Mouse (Mus musculus) layer of hippocampus, adult 2 months (tissue): ENCODE measurements around the gene Nepn. TPM values are rescaled to one million over a fixed set of nuclear protein-coding genes. Genes with fewer than 3 reads are reported as not detected.
A peak's percentile ranks its signal among the peaks of the same experiment; 100 is the strongest.

Experiments used
- DNase-seq, 2 experiments: peaks; one replicate each; pipeline ENCODE4 v3.0.0; 2022; ENCODE audit warnings: low spot score in 2 of 2
- H3K27ac ChIP-seq: fragments of 200-600 bp; 2 replicates; pipeline ENCODE4 v1.8.1; 2022
- H3K4me3 ChIP-seq: fragments of 200-600 bp; 2 replicates; pipeline ENCODE4 v1.8.1; 2022; ENCODE audit warnings: mild to moderate bottlenecking
- CTCF ChIP-seq: fragments of 200-600 bp; conservative IDR thresholded peaks from 2 replicates; pipeline ENCODE4 v1.8.1; 2022; ENCODE audit warnings: antibody characterized with exemption, mild to moderate bottlenecking, moderate library complexity
- total RNA-seq, 2 experiments: library from RNA; stranded (reverse); gene quantifications; 2 replicates each; pipeline ENCODE4 v1.2.3; 2021

Gene Nepn
- total RNA-seq, 2 experiments from 2014 or later, result not detected

DNA sequence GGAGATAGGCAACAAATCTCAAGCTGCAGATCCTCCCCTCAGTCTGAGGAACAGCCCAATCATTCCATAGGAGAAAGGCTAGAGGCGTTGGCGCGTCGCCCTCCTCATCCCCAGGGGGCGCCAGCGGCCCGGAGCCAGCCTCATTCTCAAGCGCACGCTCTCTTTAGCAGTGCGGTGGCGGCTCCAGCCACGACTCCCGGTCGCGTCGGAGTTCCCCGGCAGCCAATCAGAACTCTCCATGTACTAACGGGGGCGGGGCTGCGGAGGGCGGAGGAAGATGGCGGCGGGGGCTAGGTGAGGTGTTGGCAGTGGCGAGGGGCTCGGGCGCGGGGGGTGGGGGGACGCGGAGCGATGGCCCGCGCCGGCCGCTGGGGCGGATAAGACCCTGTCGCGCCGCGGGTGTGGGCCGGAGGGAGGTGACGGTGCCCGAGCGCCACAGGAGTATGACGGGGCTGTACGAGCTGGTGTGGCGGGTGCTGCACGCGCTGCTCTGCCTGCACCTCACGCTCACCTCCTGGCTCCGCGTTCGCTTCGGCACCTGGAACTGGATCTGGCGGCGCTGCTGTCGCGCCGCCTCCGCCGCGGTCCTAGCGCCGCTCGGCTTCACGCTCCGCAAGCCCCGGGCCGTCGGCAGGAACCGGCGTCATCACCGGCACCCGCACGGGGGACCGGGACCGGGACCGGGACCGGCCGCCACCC, 28.7 kb downstream of the Nepn start, which contains the start of gene Nus1:
TSS of gene Nus1 (plus strand) at position 249 of the 699 bp plus-strand sequence.
- DNase-seq, result peak; percentile 96 to 98
- peak; percentile 89 for TF ChIP-seq CTCF
- Histone ChIP-seq H3K27ac (peak within 1 kb of the TSS; percentile 99), H3K4me3 (peak within 1 kb of the TSS; percentile 83)

- Histone ChIP-seq H3K27ac (peak overlapping the region; percentile 99), H3K4me3 (peak overlapping the region; percentile 83)
- DNase-seq, result peak in 1 of 2 experiments; percentile 18
- TF ChIP-seq CTCF, result no peak
These were observed 29.5 kb downstream of the Nepn start for GRCm38 (mm10) chr10:52417998-52418860.

- TF ChIP-seq CTCF, result no peak
- no peak for DNase-seq
- Histone ChIP-seq H3K27ac (peak overlapping the region; percentile 99; the same call in 1 of the 2 replicates), H3K4me3 (peak overlapping the region; percentile 83)
These were observed 30.2 kb downstream of the Nepn start for GRCm38 (mm10) chr10:52418931-52419330.

- Histone ChIP-seq H3K4me3 (peak overlapping the region; percentile 83), H3K27ac (peak overlapping the region; percentile 99; the same call in 1 of the 2 replicates)
- no peak for DNase-seq
- TF ChIP-seq CTCF, result no peak
These were observed 30.6 kb downstream of the Nepn start for GRCm38 (mm10) chr10:52419402-52419801.

DNA sequence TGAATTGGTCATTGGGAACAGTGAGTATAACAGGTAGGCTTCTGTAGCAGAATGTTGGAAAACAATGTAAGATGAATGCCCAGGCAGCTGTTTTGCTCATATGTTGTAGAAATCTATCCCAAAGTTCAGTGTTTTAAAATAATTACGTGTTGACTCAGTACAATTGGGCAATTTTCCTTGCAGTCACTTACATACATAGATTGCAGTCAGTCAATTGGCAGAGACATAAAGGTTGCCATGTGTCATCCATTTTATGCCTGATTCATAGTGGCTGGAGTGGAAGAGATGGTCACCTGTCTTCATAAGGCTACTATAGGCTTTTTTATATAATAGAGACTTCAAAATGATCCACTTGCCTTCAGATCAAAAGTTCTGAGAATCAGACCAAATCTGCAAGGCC, 31.8 kb downstream of the Nepn start:
- Histone ChIP-seq H3K27ac (no peak overlapping the region), H3K4me3 (no peak overlapping the region)
- no peak for DNase-seq
- no peak for TF ChIP-seq CTCF

DNA sequence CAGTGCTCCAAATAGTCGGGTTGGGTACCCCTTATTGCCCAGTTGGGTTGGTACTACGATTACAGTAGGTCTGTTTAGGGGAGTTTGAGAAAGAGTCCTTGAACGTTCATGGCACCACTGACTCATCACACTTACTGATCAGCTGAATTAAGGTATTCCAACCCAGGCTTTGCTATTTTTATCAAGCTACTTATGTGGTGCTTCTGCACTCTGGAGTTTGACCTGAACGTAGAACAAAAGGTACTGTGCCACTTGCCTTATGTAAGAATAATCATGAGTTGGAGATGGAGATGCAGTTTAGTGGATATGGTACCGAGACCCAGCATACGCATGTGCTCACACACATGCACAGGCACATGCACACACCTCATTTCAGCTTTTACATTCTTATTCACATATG, 32.9 kb downstream of the Nepn start:
- TF ChIP-seq CTCF, result no peak
- no peak overlapping the region for H3K27ac ChIP-seq
- DNase-seq, result no peak
- H3K4me3 ChIP-seq, result no peak overlapping the region

- Histone ChIP-seq H3K4me3 (no peak overlapping the region), H3K27ac (no peak overlapping the region)
- peak; percentile 73 for TF ChIP-seq CTCF
- DNase-seq, result no peak
These were observed 34.3 kb downstream of the Nepn start for GRCm38 (mm10) chr10:52423097-52423496.

DNA sequence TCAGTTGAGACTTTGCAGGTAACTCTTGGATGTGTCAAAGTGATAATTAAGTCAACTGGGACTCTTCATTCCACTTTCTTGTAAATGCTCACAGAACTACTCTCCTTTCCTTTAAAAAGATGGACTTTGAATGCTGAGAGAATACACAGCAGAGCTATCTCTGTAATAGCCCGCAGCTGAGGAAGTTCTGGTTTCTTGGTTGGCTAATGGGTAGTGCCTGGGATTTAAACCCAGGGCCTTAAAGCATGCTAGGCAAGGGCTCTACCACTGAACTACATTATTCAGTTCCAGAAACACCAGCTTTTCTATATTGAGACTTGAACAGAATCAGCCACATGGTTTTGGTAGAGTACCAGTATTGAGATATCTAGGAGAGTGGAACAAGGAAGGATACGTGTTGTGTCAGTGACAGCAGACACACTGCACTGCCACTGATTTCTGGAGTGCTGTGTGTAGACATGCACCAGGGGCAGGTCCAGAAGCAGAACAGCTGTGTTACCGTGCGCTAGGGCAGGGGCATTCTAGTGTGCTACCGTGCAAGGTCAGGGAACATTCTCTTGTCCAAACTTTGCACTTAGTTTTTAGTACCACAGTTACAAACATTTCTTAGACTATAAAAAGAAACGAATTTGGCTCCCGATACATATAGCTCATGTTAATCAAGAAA, 37.7 kb downstream of the Nepn start:
- no peak for DNase-seq
- TF ChIP-seq CTCF, result no peak
- H3K4me3 ChIP-seq, result no peak overlapping the region
- no peak overlapping the region for H3K27ac ChIP-seq

GRCm38 (mm10) chr10:52427634-52428415, 39.1 kb downstream of the Nepn start:
- no peak for DNase-seq
- Histone ChIP-seq H3K27ac (no peak overlapping the region), H3K4me3 (no peak overlapping the region)
- no peak for TF ChIP-seq CTCF

DNA sequence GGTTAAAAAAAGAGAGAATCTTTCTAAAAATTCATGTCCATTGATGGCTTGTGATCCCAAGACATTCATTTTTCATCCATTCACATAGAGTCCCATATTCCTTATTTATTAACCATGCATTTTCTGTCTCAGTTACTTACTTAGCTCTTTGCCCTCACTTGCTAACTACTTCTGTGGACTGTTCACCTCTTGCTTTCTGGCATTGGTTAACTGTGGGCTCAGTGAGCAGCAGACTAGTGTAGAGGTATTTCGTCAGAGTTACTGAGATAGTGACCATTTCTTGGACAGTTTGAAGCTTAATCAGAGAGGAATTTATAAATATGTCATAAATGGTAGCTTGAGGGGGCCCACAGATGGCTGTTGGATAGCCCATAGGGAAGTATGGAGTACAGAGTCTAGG, 42.2 kb downstream of the Nepn start:
- no peak overlapping the region for H3K27ac ChIP-seq

GRCm38 (mm10) chr10:52434836-52435235, 46.1 kb downstream of the Nepn start:
- TF ChIP-seq CTCF, result no peak
- DNase-seq, result no peak
- Histone ChIP-seq H3K27ac (no peak overlapping the region), H3K4me3 (no peak overlapping the region)

More for the DNA sequence above, 42.2 kb downstream of the Nepn start:
- TF ChIP-seq CTCF, result no peak
- H3K4me3 ChIP-seq, result no peak overlapping the region
- DNase-seq, result no peak

Other genes with a start within 250 kb of the Nepn start
- gene Ros1, start 193.7 kb upstream of the Nepn start, total RNA-seq, result not detected
- 1 to 10 TPM; 6.1 to 6.8 TPM for gene Dcbld1, start 155.4 kb upstream of the Nepn start, total RNA-seq
- not detected for gene Gm26741, start 30.2 kb upstream of the Nepn start, total RNA-seq
- 10 to 100 TPM; 40.2 to 41.7 TPM for gene Gopc, start 6.8 kb upstream of the Nepn start, total RNA-seq
- gene Nus1, start 28.6 kb downstream of the Nepn start, total RNA-seq, result 10 to 100 TPM; 60.0 to 63.8 TPM